Mouse (Mus musculus) R1 (cell line): ENCODE measurements at regions not wholly inside any gene's neighbourhood (a gene's known extent, or its start where the extent isn't known, plus 50 kb on each side); places are given as distances from the start of the nearest gene placed in this dataset.

Source experiments
- DNase-seq: peaks from one replicate; pipeline ENCODE4 v3.0.0-alpha.2; 2018; ENCODE audit warnings: low read depth, low spot score

DNA sequence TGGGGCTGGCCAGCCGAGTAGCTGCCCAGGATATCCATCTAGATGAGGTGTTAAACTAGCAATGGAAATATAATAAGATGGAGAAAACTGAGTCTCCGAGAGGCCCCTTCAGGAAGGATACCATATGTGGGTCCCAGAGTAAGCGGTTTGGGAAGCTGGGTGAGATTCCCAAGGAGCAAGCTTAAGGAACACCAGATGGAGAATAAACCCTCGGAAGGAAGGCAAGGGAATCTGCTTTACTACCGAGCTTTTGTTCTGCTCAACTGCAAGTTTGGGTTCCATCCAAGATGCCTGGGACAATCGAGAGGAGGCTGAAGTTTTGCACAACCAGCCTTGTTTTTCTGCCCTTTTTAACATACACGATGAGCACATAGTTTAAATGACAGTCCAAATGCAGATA is 164.9 kb upstream of the Osr1 start:
- DNase-seq, result no peak

DNA sequence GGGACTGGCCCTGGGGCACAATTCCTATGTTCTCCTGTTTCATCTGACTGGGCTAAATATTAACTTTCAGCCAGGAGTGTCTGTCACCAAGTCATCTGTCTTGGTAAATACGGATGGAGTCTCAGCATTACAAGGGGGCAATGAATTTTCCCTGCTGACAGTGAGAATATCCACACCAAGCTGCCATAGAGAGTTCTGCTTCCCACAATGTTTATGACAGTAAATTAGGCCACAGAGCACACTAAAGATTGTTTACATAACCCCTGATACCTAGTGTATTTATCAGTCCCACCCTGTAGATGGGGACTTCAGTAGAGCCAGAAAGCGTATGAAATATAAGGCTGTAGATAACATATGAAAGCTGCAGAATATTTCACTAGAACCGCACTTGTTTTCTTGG is 150.6 kb upstream of the Osr1 start:
- DNase-seq, result no peak

GRCm38 (mm10) chr12:9430656-9431055 is 139.3 kb upstream of the Osr1 start:
- no peak for DNase-seq

DNA sequence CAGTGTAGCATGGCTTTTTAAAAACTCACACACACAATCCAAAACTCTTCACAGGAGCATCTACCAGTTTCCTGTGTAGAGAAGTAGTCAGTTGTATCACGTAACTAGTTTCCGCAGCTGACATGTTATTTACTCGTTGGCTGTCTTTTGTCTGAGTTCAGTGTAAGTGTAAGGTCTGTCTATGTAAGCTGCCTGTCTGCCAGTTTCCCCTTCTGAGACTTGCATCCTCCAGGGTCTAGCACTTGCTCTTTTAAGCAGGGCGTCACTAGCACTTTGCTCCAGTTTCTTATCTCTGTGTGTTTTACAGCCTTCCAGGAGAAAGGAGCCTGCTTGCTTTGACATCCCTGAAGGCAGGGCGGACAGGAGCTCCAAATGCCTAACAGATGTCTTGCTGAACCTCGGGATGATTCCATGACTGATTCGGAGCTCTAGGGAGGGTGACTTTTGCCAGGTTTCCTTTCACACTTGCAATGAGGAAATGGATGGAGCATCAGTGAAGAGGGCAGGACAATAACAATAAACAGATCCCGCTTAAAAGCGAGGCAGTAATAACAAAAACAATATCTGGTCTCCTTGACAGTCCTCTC is 131.2 kb upstream of the Osr1 start:
- DNase-seq, result no peak

- DNase-seq, result no peak
Observed at GRCm38 (mm10) chr12:9450620-9451019, 119.3 kb upstream of the Osr1 start.

- no peak for DNase-seq
Observed at GRCm38 (mm10) chr12:9460193-9460592, 109.7 kb upstream of the Osr1 start.

DNA sequence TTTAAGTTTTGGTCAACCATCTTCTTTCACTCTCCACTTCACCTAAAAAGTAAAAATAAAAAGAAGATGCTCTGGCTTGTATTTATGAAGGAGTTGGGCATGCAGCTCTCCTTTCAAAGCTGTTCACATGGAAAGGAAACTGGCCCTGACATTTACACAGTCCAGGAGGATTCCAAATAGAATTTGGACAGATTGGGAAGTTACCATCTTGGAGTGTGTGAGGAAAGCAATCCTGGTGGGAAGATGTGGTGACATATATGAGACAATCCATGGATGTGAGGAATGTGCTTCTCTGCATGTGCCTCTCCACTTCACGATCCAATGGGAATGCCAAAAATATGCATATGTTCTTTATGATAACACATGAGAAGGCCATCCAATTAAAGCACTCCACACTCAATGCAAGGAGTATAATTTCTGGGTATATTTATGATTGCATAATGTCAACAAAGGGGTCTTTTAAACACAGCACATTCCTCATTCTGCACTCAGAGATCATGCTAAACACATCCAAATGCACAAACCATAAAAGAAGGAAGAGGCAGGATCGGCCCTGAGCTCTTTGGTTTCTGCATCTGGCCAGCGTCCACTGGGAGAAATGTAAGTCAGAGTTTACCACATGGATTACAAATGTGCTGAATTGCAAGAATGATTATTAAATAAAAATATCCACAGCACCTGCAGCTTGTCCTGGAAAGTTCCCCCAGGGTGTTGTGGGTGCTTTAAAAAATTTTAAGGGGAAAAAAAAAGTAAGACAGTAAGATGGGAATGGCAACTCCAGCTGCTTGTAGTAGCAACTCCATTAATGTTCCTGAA is 100.1 kb upstream of the Osr1 start:
- DNase-seq, result no peak

DNA sequence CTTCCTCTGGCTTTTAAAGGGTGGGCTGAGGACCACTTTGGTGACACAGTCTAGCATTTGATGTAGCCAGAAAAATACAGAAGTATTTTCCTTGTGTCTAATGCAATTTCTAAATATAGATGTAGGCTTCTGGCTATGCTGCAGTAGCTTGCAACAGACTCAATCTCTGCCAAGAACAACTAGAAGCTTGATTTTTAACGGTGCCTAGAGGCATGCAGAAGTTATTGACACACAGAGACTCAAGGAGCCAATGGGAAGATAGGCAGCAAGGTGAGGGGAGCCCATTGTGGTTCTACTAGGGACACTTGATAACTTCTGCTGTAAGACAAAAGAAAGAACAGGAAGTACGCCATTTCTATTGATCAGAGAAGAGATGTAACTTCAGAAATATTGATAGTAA is 94.1 kb upstream of the Osr1 start:
- DNase-seq, result no peak

GRCm38 (mm10) chr12:9478201-9478600 is 91.7 kb upstream of the Osr1 start:
- peak; percentile 4 for DNase-seq

GRCm38 (mm10) chr12:9487674-9488413 is 82.1 kb upstream of the Osr1 start:
- DNase-seq, result no peak

- DNase-seq, result no peak
Observed at GRCm38 (mm10) chr12:9513926-9514325, 56.0 kb upstream of the Osr1 start.

DNA sequence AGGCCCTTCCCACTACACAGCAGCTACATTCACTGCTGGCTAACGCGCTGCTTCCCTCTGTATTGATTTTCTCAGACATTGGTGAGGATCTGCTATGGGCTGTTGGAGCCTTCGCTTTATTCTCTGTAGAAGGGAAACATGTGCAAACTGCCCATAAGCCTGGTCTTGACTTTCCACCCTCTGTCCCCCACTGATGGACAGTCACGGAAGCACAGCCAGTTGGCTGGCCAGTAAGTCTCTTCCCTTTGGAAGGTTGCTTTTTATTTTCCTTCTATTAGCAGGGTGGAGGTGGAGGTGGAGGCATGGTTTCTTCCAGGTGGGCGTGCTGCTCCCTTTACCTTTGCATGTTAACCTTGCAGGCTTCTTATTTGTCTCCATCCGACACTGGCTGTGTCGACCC is 51.1 kb upstream of the Osr1 start:
- no peak for DNase-seq

GRCm38 (mm10) chr12:9519346-9519745 is 50.6 kb upstream of the Osr1 start:
- DNase-seq, result no peak
